23 mouse cellular contexts compared by ENCODE assay signal in genomic region chr11:106729656-106730055, GRCm38 (mm10). TPM values are rescaled to one million over a fixed set of nuclear protein-coding genes. Genes with fewer than 3 reads are reported as not detected.
A peak's percentile ranks its signal among the peaks of the same experiment; 100 is the strongest.
DNase-seq lines count a peak whose midpoint lies in the region; ATAC-seq and TF ChIP-seq lines count a peak whose summit lies in the region.
"Had no signal": no experiment of that assay in that cellular context is flagged by ENCODE, and none has a peak within 500 bp of the region (broad histone marks: within the 10 kb centered on the region; RNA-seq: fewer than 3 reads in every experiment).

No protein-coding gene starts in this region.

- TF ChIP-seq POLR2A in lung, adult 2 months (IDR thresholded peaks at IDR 0.05; ENCODE audit: borderline replicate concordance, extremely low read depth, low read depth, low read length), result no peak

- no peak for ATAC-seq in heart, embryonic 16.5 days (replicated peaks; ENCODE audit: extremely low read depth, insufficient read depth, low FRiP score)
- ATAC-seq in lung, embryonic 16.5 days (ENCODE audit: low read depth), result no peak
- ATAC-seq: forebrain, embryonic 14.5 days; hindbrain, embryonic 16.5 days; inflammation-experienced regulatory T-cells, adult 6 months; intestine, postnatal 0 days had no signal

- H3K4me3 ChIP-seq in heart, embryonic 10.5 days, result no peak overlapping the region
- no peak overlapping the region for H3K4me3 ChIP-seq in heart, embryonic 16.5 days (ENCODE audit: low read length)
- H3K4me3 ChIP-seq in lung, embryonic 16.5 days (ENCODE audit: low read length), result no peak overlapping the region
- H3K4me3 ChIP-seq in lung, adult 2 months (replicated peaks; ENCODE audit: extremely low read depth, low read depth, low read length), result no peak overlapping the region
- H3K4me3 ChIP-seq: embryonic facial prominence, embryonic 15.5 days; erythroblast, embryonic 14.5 days; forebrain, embryonic 10.5 days; hindbrain, embryonic 12.5 days had no signal

- H3K27me3 ChIP-seq in heart, embryonic 10.5 days (ENCODE audit: insufficient read depth, poor library complexity, severe bottlenecking), result no peaks in the 10 kb centered on the region
- no peaks in the 10 kb centered on the region for H3K27me3 ChIP-seq in heart, embryonic 16.5 days (ENCODE audit: control insufficient read depth, insufficient read depth, low read length)
- no peaks in the 10 kb centered on the region for H3K27me3 ChIP-seq in lung, embryonic 16.5 days (ENCODE audit: control insufficient read depth, insufficient read depth, low read depth, low read length)
- H3K27me3 ChIP-seq: embryonic facial prominence, embryonic 15.5 days; hindbrain, embryonic 12.5 days had no signal

- TF ChIP-seq CTCF in lung, adult 2 months (IDR thresholded peaks at IDR 0.05; ENCODE audit: insufficient read depth, low read length), result no peak

- H3K4me1 ChIP-seq in heart, embryonic 10.5 days, result peaks cover 29% of the 10 kb centered on the region
- peaks cover 18% of the 10 kb centered on the region for H3K4me1 ChIP-seq in heart, embryonic 16.5 days (ENCODE audit: control insufficient read depth, insufficient read depth, low read length)
- 0 out of 2 replicates have a peak, but pooled peaks cover 6% of the 10 kb centered on the region for H3K4me1 ChIP-seq in lung, embryonic 16.5 days (replicated peaks; ENCODE audit: control insufficient read depth, insufficient read depth, low read length)
- H3K4me1 ChIP-seq in lung, adult 2 months (ENCODE audit: control insufficient read depth, insufficient read depth, low read length), result peaks cover 6% of the 10 kb centered on the region

- peak overlapping the region; percentile 85; the same call in 1 of the 2 replicates for H3K27ac ChIP-seq in heart, embryonic 10.5 days
- H3K27ac ChIP-seq in heart, embryonic 16.5 days (ENCODE audit: low read length), result peak overlapping the region; percentile 75; the same call in 1 of the 2 replicates
- H3K27ac ChIP-seq in lung, embryonic 16.5 days (ENCODE audit: low read length), result peak overlapping the region; percentile 45; the same call in 1 of the 2 replicates
- H3K27ac ChIP-seq: embryonic facial prominence, embryonic 15.5 days; forebrain, embryonic 10.5 days; hindbrain, embryonic 12.5 days had no signal

- no peak overlapping the region for H3K4me2 ChIP-seq in heart, embryonic 16.5 days (ENCODE audit: low read depth, low read length)
- no peak overlapping the region for H3K4me2 ChIP-seq in lung, embryonic 16.5 days (ENCODE audit: low read depth, low read length)
- H3K4me2 ChIP-seq: embryonic facial prominence, embryonic 15.5 days; hindbrain, embryonic 12.5 days had no signal

- intact Hi-C loops in heart, postnatal 36 days (cut with DNase I), result loop anchor here (2.0 kb wide), 1 partner anchor 19 kb away; no protein-coding TSS in a partner anchor

- WGBS in heart, embryonic 10.5 days, result 88% methylated on average over 1 of the region's 1 CpGs
- WGBS in heart, embryonic 16.5 days, result 100% methylated on average over 1 of the region's 1 CpGs
- WGBS in lung, embryonic 16.5 days, result 95% methylated on average over 1 of the region's 1 CpGs
- 97% methylated on average over 1 of the region's 1 CpGs for WGBS in lung, adult 2 months

- H3K9me3 ChIP-seq in heart, embryonic 10.5 days, result no peaks in the 10 kb centered on the region
- H3K9me3 ChIP-seq in heart, embryonic 16.5 days (replicated peaks; ENCODE audit: control insufficient read depth, low read length), result 0 out of 2 replicates have a peak, but pooled peaks cover 2% of the 10 kb centered on the region
- H3K9me3 ChIP-seq in lung, embryonic 16.5 days (ENCODE audit: control insufficient read depth, low read length), result peaks cover 7% of the 10 kb centered on the region
- H3K9me3 ChIP-seq: embryonic facial prominence, embryonic 15.5 days; forebrain, embryonic 10.5 days; hindbrain, embryonic 12.5 days had no signal

- 0 out of 2 replicates have a peak, but pooled peaks cover 2% of the 10 kb centered on the region for H3K36me3 ChIP-seq in heart, embryonic 10.5 days
- no peaks in the 10 kb centered on the region for H3K36me3 ChIP-seq in heart, embryonic 16.5 days (ENCODE audit: control insufficient read depth, insufficient read depth)
- H3K36me3 ChIP-seq in lung, embryonic 16.5 days (ENCODE audit: control insufficient read depth, insufficient read depth, low read length), result no peaks in the 10 kb centered on the region
- H3K36me3 ChIP-seq: embryonic facial prominence, embryonic 15.5 days; forebrain, embryonic 10.5 days; hindbrain, embryonic 12.5 days had no signal

- no peak for DNase-seq in heart, embryonic 10.5 days (ENCODE audit: low spot score)
- DNase-seq in heart, adult 18-20 months, result no peak
- DNase-seq in heart, postnatal 36 days, result no peak
- no peak for DNase-seq in lung, adult 2 months
- no peak for DNase-seq in left cerebral cortex, adult 9 months (ENCODE audit: low spot score in 2 of 2)
- DNase-seq: adrenal gland, adult 8-10 months; adrenal gland, postnatal 36 days; cerebellum, adult 11 months; cerebellum, adult 8-10 months; cerebellum, postnatal 14 days; embryo, embryonic 11 days; heart, postnatal 10 days; kidney, adult 9 months had no signal

- no peak overlapping the region for H3K9ac ChIP-seq in heart, embryonic 16.5 days (ENCODE audit: low read length)
- no peak overlapping the region for H3K9ac ChIP-seq in lung, embryonic 16.5 days (ENCODE audit: low read length)
- H3K9ac ChIP-seq: embryonic facial prominence, embryonic 15.5 days; hindbrain, embryonic 12.5 days had no signal

RNA-seq across cellular contexts. Expression of gene Pecam1, which starts 20.8 kb away (rescaled TPM):
- 40.6 and 56.0 TPM in 2 replicates for polyA plus RNA-seq in heart, embryonic 10.5 days (2016; fragmentation: Nextera tagmentation; extraction: Ambion mirVana)
- 100 to 1,000 TPM in 1 of 2 experiments, 10 to 100 TPM in 1; 91.5 to 105 TPM for total RNA-seq in heart, adult 18-20 months (2021)
- 80.4 and 87.7 TPM in 2 replicates for polyA plus RNA-seq in heart, embryonic 16.5 days (2015; fragmentation: Nextera tagmentation; extraction: Ambion mirVana)
- 100 to 1,000 TPM; 120 to 139 TPM for total RNA-seq in heart, postnatal 36 days (2021)
- polyA plus RNA-seq in lung, embryonic 16.5 days (2015; fragmentation: Nextera tagmentation; extraction: Ambion mirVana), result 140 and 151 TPM in 2 replicates
- polyA plus RNA-seq in lung, adult 2 months (2012; rRNA removed), result 225 and 283 TPM in 2 replicates
- polyA plus RNA-seq: erythroblast, embryonic 14.5 days had no signal

RNA-seq across cellular contexts. Expression of gene Milr1, which starts 21.4 kb away (rescaled TPM):
- polyA plus RNA-seq in heart, embryonic 10.5 days (2016; fragmentation: Nextera tagmentation; extraction: Ambion mirVana), result 0.46 and 1.2 TPM in 2 replicates
- total RNA-seq in heart, adult 18-20 months (2021), result 1 to 10 TPM in 1 of 2 experiments, under 1 TPM in 1; 0.54 to 1.7 TPM
- 1.8 and 2.2 TPM in 2 replicates for polyA plus RNA-seq in heart, embryonic 16.5 days (2015; fragmentation: Nextera tagmentation; extraction: Ambion mirVana)
- total RNA-seq in heart, postnatal 36 days (2021), result 1 to 10 TPM in 1 of 2 experiments, under 1 TPM in 1; 0.97 to 1.0 TPM
- polyA plus RNA-seq in lung, embryonic 16.5 days (2015; fragmentation: Nextera tagmentation; extraction: Ambion mirVana), result 1.9 and 2.2 TPM in 2 replicates
- polyA plus RNA-seq in lung, adult 2 months (2012; rRNA removed), result 1.0 and 3.0 TPM in 2 replicates
- polyA plus RNA-seq: erythroblast, embryonic 14.5 days had no signal

RNA-seq across cellular contexts. Expression of gene Polg2, which starts 49.7 kb away (rescaled TPM):
- polyA plus RNA-seq in heart, embryonic 10.5 days (2016; fragmentation: Nextera tagmentation; extraction: Ambion mirVana), result 9.4 and 9.9 TPM in 2 replicates
- total RNA-seq in heart, adult 18-20 months (2021), result 1 to 10 TPM; 3.5 to 4.6 TPM
- polyA plus RNA-seq in heart, embryonic 16.5 days (2015; fragmentation: Nextera tagmentation; extraction: Ambion mirVana), result 6.4 and 7.8 TPM in 2 replicates
- 1 to 10 TPM; 4.4 to 4.5 TPM for total RNA-seq in heart, postnatal 36 days (2021)
- 9.0 and 9.9 TPM in 2 replicates for polyA plus RNA-seq in lung, embryonic 16.5 days (2015; fragmentation: Nextera tagmentation; extraction: Ambion mirVana)
- polyA plus RNA-seq in lung, adult 2 months (2012; rRNA removed), result 4.8 and 6.3 TPM in 2 replicates

RNA-seq across cellular contexts. Expression of gene Ddx5, which starts 59.3 kb away (rescaled TPM):
- polyA plus RNA-seq in heart, embryonic 10.5 days (2016; fragmentation: Nextera tagmentation; extraction: Ambion mirVana), result 203 and 259 TPM in 2 replicates
- 100 to 1,000 TPM; 291 to 328 TPM for total RNA-seq in heart, adult 18-20 months (2021)
- 213 and 237 TPM in 2 replicates for polyA plus RNA-seq in heart, embryonic 16.5 days (2015; fragmentation: Nextera tagmentation; extraction: Ambion mirVana)
- 100 to 1,000 TPM; 317 to 377 TPM for total RNA-seq in heart, postnatal 36 days (2021)
- 352 and 357 TPM in 2 replicates for polyA plus RNA-seq in lung, embryonic 16.5 days (2015; fragmentation: Nextera tagmentation; extraction: Ambion mirVana)
- 539 and 718 TPM in 2 replicates for polyA plus RNA-seq in lung, adult 2 months (2012; rRNA removed)

RNA-seq across cellular contexts. Expression of gene Cep95, which starts 59.4 kb away (rescaled TPM):
- polyA plus RNA-seq in heart, embryonic 10.5 days (2016; fragmentation: Nextera tagmentation; extraction: Ambion mirVana), result 15.8 and 18.3 TPM in 2 replicates
- 1 to 10 TPM; 3.8 to 5.3 TPM for total RNA-seq in heart, adult 18-20 months (2021)
- polyA plus RNA-seq in heart, embryonic 16.5 days (2015; fragmentation: Nextera tagmentation; extraction: Ambion mirVana), result 14.2 and 15.1 TPM in 2 replicates
- 1 to 10 TPM; 6.3 to 7.7 TPM for total RNA-seq in heart, postnatal 36 days (2021)
- 21.8 and 22.6 TPM in 2 replicates for polyA plus RNA-seq in lung, embryonic 16.5 days (2015; fragmentation: Nextera tagmentation; extraction: Ambion mirVana)
- polyA plus RNA-seq in lung, adult 2 months (2012; rRNA removed), result 1.9 and 2.9 TPM in 2 replicates
